Comparison of ENCODE assay signal across 9 mouse cellular contexts in genomic region chr9:39603333-39603845, GRCm38 (mm10). TPM values are rescaled to one million over a fixed set of nuclear protein-coding genes. Genes with fewer than 3 reads are reported as not detected.
A peak's percentile ranks its signal among the peaks of the same experiment; 100 is the strongest.
DNase-seq lines count a peak whose midpoint lies in the region; ATAC-seq and TF ChIP-seq lines count a peak whose summit lies in the region.
"Had no signal": no experiment of that assay in that cellular context is flagged by ENCODE, and none has a peak within 500 bp of the region (broad histone marks: within the 10 kb centered on the region; RNA-seq: fewer than 3 reads in every experiment).

No protein-coding gene starts in this region.

- under 1% methylated on average over 9 of the region's 9 CpGs for WGBS in forebrain, postnatal 0 days
- 2% methylated on average over 9 of the region's 9 CpGs for WGBS in limb, embryonic 14.5 days
- under 1% methylated on average over 9 of the region's 9 CpGs for WGBS in stomach, embryonic 14.5 days

- 0 out of 2 replicates have a peak overlapping the region, but pooled peaks have one; percentile 18 for H3K27ac ChIP-seq in layer of hippocampus, adult 2 months
- no peak overlapping the region for H3K27ac ChIP-seq in cortical plate, adult 2 months (ENCODE audit: insufficient read depth, low read length)
- peak overlapping the region; percentile 54 for H3K27ac ChIP-seq in forebrain, postnatal 0 days (ENCODE audit: low read depth, low read length)
- peak overlapping the region; percentile 71; the same call in 1 of the 2 replicates for H3K27ac ChIP-seq in limb, embryonic 14.5 days (replicated peaks; ENCODE audit: low read depth, low read length)
- H3K27ac ChIP-seq in stomach, embryonic 14.5 days (ENCODE audit: low read length), result peak overlapping the region; percentile 1; the same call in 1 of the 2 replicates

- H3K4me1 ChIP-seq in cortical plate, adult 2 months (ENCODE audit: control insufficient read depth, insufficient read depth, low read length), result peaks cover 2% of the 10 kb centered on the region; the same call in 1 of the 2 replicates
- H3K4me1 ChIP-seq in forebrain, postnatal 0 days (ENCODE audit: insufficient read depth), result no peaks in the 10 kb centered on the region
- H3K4me1 ChIP-seq in limb, embryonic 14.5 days (ENCODE audit: control insufficient read depth, insufficient read depth, low read length), result no peaks in the 10 kb centered on the region
- H3K4me1 ChIP-seq in stomach, embryonic 14.5 days (ENCODE audit: control insufficient read depth, insufficient read depth, low read length), result no peaks in the 10 kb centered on the region; the same call in 1 of the 2 replicates

- no peak for TF ChIP-seq POLR2A in cortical plate, adult 2 months (IDR thresholded peaks at IDR 0.05; ENCODE audit: extremely low read depth, insufficient read depth, low read length)
- TF ChIP-seq POLR2A in limb, embryonic 14.5 days (IDR thresholded peaks at IDR 0.05; ENCODE audit: borderline replicate concordance, extremely low read depth, insufficient read depth, insufficient read length), result no peak

- peak; percentile 47; the same call in 1 of the 2 replicates for ATAC-seq in forebrain, postnatal 0 days
- peak; percentile 83 for ATAC-seq in limb, embryonic 14.5 days (ENCODE audit: low FRiP score, low read depth)
- peak; percentile 66 for ATAC-seq in stomach, embryonic 14.5 days (ENCODE audit: insufficient number of reproducible peaks, insufficient read depth, low FRiP score, low read depth)
- no peak for ATAC-seq in monocyte, adult 5-6 weeks (replicated peaks; ENCODE audit: insufficient number of reproducible peaks, low FRiP score, low TSS enrichment, poor library complexity, severe bottlenecking)

- H3K27me3 ChIP-seq in forebrain, postnatal 0 days (ENCODE audit: insufficient read depth, low read length), result no peaks in the 10 kb centered on the region
- no peaks in the 10 kb centered on the region for H3K27me3 ChIP-seq in limb, embryonic 14.5 days (ENCODE audit: control insufficient read depth, insufficient read depth, low read length)
- H3K27me3 ChIP-seq in stomach, embryonic 14.5 days (ENCODE audit: control insufficient read depth, insufficient read depth, low read length), result no peaks in the 10 kb centered on the region

- H3K36me3 ChIP-seq in forebrain, postnatal 0 days (ENCODE audit: insufficient read depth), result no peaks in the 10 kb centered on the region
- H3K36me3 ChIP-seq in limb, embryonic 14.5 days (ENCODE audit: control insufficient read depth, insufficient read depth, low read length), result 0 out of 2 replicates have a peak, but pooled peaks cover 3% of the 10 kb centered on the region
- H3K36me3 ChIP-seq in stomach, embryonic 14.5 days (ENCODE audit: control insufficient read depth, insufficient read depth, low read length), result no peaks in the 10 kb centered on the region

- no peak for TF ChIP-seq CTCF in layer of hippocampus, adult 2 months (conservative IDR thresholded peaks at IDR 0.05)
- TF ChIP-seq CTCF in cortical plate, adult 2 months (IDR thresholded peaks at IDR 0.05; ENCODE audit: extremely low read depth, insufficient read depth, low read length), result no peak
- TF ChIP-seq CTCF in forebrain, postnatal 0 days (IDR thresholded peaks at IDR 0.05; ENCODE audit: low read depth), result 0 out of 2 replicates have a peak, but pooled peaks have one; percentile 9

- H3K4me3 ChIP-seq in layer of hippocampus, adult 2 months, result peak overlapping the region; percentile 43
- peak overlapping the region; percentile 36 for H3K4me3 ChIP-seq in cortical plate, adult 2 months (ENCODE audit: insufficient read depth, low read length)
- peak overlapping the region; percentile 36 for H3K4me3 ChIP-seq in forebrain, postnatal 0 days (ENCODE audit: low read depth, low read length)
- peak overlapping the region; percentile 41 for H3K4me3 ChIP-seq in limb, embryonic 14.5 days (replicated peaks; ENCODE audit: low read length)
- peak overlapping the region; percentile 35 for H3K4me3 ChIP-seq in stomach, embryonic 14.5 days (ENCODE audit: low read depth, low read length)

- H3K9me3 ChIP-seq in forebrain, postnatal 0 days (ENCODE audit: low read length), result no peaks in the 10 kb centered on the region
- H3K9me3 ChIP-seq in limb, embryonic 14.5 days (ENCODE audit: control insufficient read depth, low read length), result no peaks in the 10 kb centered on the region
- no peaks in the 10 kb centered on the region for H3K9me3 ChIP-seq in stomach, embryonic 14.5 days (ENCODE audit: control insufficient read depth, low read depth, low read length)

- H3K9ac ChIP-seq in forebrain, postnatal 0 days, result peak overlapping the region; percentile 51
- peak overlapping the region; percentile 48 for H3K9ac ChIP-seq in limb, embryonic 14.5 days (ENCODE audit: low read depth, low read length, severe bottlenecking)
- H3K9ac ChIP-seq in stomach, embryonic 14.5 days (replicated peaks; ENCODE audit: low read depth, low read length), result no peak overlapping the region

- H3K4me2 ChIP-seq in forebrain, postnatal 0 days (ENCODE audit: low read depth), result peak overlapping the region; percentile 68
- peak overlapping the region; percentile 63 for H3K4me2 ChIP-seq in limb, embryonic 14.5 days (replicated peaks; ENCODE audit: low read depth, low read length, severe bottlenecking)
- H3K4me2 ChIP-seq in stomach, embryonic 14.5 days (replicated peaks; ENCODE audit: low read depth, low read length), result peak overlapping the region; percentile 59

- DNase-seq in layer of hippocampus, adult 2 months (ENCODE audit: low spot score in 2 of 2), result no peak
- DNase-seq in layer of hippocampus, adult 9-11 months, result no peak
- peak; percentile 22 for DNase-seq in forebrain, postnatal 0 days
- DNase-seq in limb, embryonic 14.5 days (ENCODE audit: low spot score), result peak; percentile 80
- no peak for DNase-seq in MN1 (ENCODE audit: low spot score)

RNA-seq across cellular contexts. Expression of gene AW551984, which starts 0.8 kb away (rescaled TPM):
- 1 to 10 TPM; 3.3 to 4.1 TPM for total RNA-seq in layer of hippocampus, adult 2 months (2021)
- polyA plus RNA-seq in cortical plate, adult 2 months (2012; rRNA removed), result 1.7 and 2.0 TPM in 2 replicates
- total RNA-seq in forebrain, postnatal 0 days (2014; rRNA removed), result 103 and 219 TPM in 2 replicates
- polyA plus RNA-seq in forebrain, postnatal 0 days (2015; fragmentation: Nextera tagmentation; extraction: Ambion mirVana), result 46.3 and 98.8 TPM in 2 replicates
- polyA plus RNA-seq in limb, embryonic 14.5 days (2012; rRNA removed), result 66.5 and 75.3 TPM in 2 replicates
- polyA plus RNA-seq in limb, embryonic 14.5 days (2014; fragmentation: Nextera tagmentation; extraction: Ambion mirVana), result 91.0 and 103 TPM in 2 replicates
- polyA plus RNA-seq in stomach, embryonic 14.5 days (2014; fragmentation: Nextera tagmentation; extraction: Ambion mirVana), result 34.6 and 39.9 TPM in 2 replicates
- total RNA-seq in monocyte, adult 5-6 weeks (2017), result not detected in 3 replicates

RNA-seq across cellular contexts. Expression of gene Olfr148, which starts 7.1 kb away (rescaled TPM):
- total RNA-seq in layer of hippocampus, adult 2 months (2021), result not detected
- not detected in 2 replicates for polyA plus RNA-seq in cortical plate, adult 2 months (2012; rRNA removed)
- total RNA-seq in forebrain, postnatal 0 days (2014; rRNA removed), result not detected in 2 replicates
- not detected in 2 replicates for polyA plus RNA-seq in forebrain, postnatal 0 days (2015; fragmentation: Nextera tagmentation; extraction: Ambion mirVana)
- not detected in 2 replicates for polyA plus RNA-seq in limb, embryonic 14.5 days (2012; rRNA removed)
- not detected in 2 replicates for polyA plus RNA-seq in limb, embryonic 14.5 days (2014; fragmentation: Nextera tagmentation; extraction: Ambion mirVana)
- polyA plus RNA-seq in stomach, embryonic 14.5 days (2014; fragmentation: Nextera tagmentation; extraction: Ambion mirVana), result not detected in 2 replicates
- total RNA-seq in monocyte, adult 5-6 weeks (2017), result not detected in 3 replicates
- total RNA-seq: left cerebral cortex, postnatal 10 days had no signal

RNA-seq across cellular contexts. Expression of gene Olfr960, which starts 17.8 kb away (rescaled TPM):
- total RNA-seq in layer of hippocampus, adult 2 months (2021), result not detected
- not detected in 2 replicates for polyA plus RNA-seq in cortical plate, adult 2 months (2012; rRNA removed)
- not detected in 2 replicates for total RNA-seq in forebrain, postnatal 0 days (2014; rRNA removed)
- polyA plus RNA-seq in forebrain, postnatal 0 days (2015; fragmentation: Nextera tagmentation; extraction: Ambion mirVana), result not detected in 2 replicates
- 0.10 TPM in 1 of 2 replicates, not detected in the other for polyA plus RNA-seq in limb, embryonic 14.5 days (2012; rRNA removed)
- polyA plus RNA-seq in limb, embryonic 14.5 days (2014; fragmentation: Nextera tagmentation; extraction: Ambion mirVana), result not detected in 2 replicates
- polyA plus RNA-seq in stomach, embryonic 14.5 days (2014; fragmentation: Nextera tagmentation; extraction: Ambion mirVana), result not detected in 2 replicates
- not detected in 3 replicates for total RNA-seq in monocyte, adult 5-6 weeks (2017)
- total RNA-seq: left cerebral cortex, postnatal 10 days had no signal

RNA-seq across cellular contexts. Expression of gene Olfr959, which starts 28.0 kb away (rescaled TPM):
- total RNA-seq in layer of hippocampus, adult 2 months (2021), result not detected
- not detected in 2 replicates for polyA plus RNA-seq in cortical plate, adult 2 months (2012; rRNA removed)
- not detected in 2 replicates for total RNA-seq in forebrain, postnatal 0 days (2014; rRNA removed)
- not detected in 2 replicates for polyA plus RNA-seq in forebrain, postnatal 0 days (2015; fragmentation: Nextera tagmentation; extraction: Ambion mirVana)
- polyA plus RNA-seq in limb, embryonic 14.5 days (2012; rRNA removed), result not detected in 2 replicates
- polyA plus RNA-seq in limb, embryonic 14.5 days (2014; fragmentation: Nextera tagmentation; extraction: Ambion mirVana), result not detected in 2 replicates
- polyA plus RNA-seq in stomach, embryonic 14.5 days (2014; fragmentation: Nextera tagmentation; extraction: Ambion mirVana), result not detected in 2 replicates
- total RNA-seq in monocyte, adult 5-6 weeks (2017), result not detected in 3 replicates
- total RNA-seq: left cerebral cortex, postnatal 10 days had no signal

RNA-seq across cellular contexts. Expression of gene Olfr961, which starts 41.5 kb away (rescaled TPM):
- total RNA-seq in layer of hippocampus, adult 2 months (2021), result not detected
- polyA plus RNA-seq in cortical plate, adult 2 months (2012; rRNA removed), result not detected in 2 replicates
- total RNA-seq in forebrain, postnatal 0 days (2014; rRNA removed), result not detected in 2 replicates
- polyA plus RNA-seq in forebrain, postnatal 0 days (2015; fragmentation: Nextera tagmentation; extraction: Ambion mirVana), result not detected in 2 replicates
- polyA plus RNA-seq in limb, embryonic 14.5 days (2012; rRNA removed), result not detected in 2 replicates
- polyA plus RNA-seq in limb, embryonic 14.5 days (2014; fragmentation: Nextera tagmentation; extraction: Ambion mirVana), result not detected in 2 replicates
- not detected in 2 replicates for polyA plus RNA-seq in stomach, embryonic 14.5 days (2014; fragmentation: Nextera tagmentation; extraction: Ambion mirVana)
- not detected in 3 replicates for total RNA-seq in monocyte, adult 5-6 weeks (2017)
- total RNA-seq: left cerebral cortex, postnatal 10 days had no signal

Comparison
In these comparisons a context has a peak if more than half of its experiments do, and no peak if none do; other contexts are left out.
1. DNase-seq: peak in forebrain, postnatal 0 days (single experiment) and limb, embryonic 14.5 days (single experiment); none in layer of hippocampus, adult 2 months (0 of 2), layer of hippocampus, adult 9-11 months (single experiment) and MN1 (single experiment).
2. RNA of gene AW551984, which starts 0.8 kb away (polyA plus RNA-seq): 66.5 to 103 TPM in limb, embryonic 14.5 days, 46.3 to 98.8 TPM in forebrain, postnatal 0 days and 34.6 to 39.9 TPM in stomach, embryonic 14.5 days; 1.7 to 2.0 TPM in cortical plate, adult 2 months; every median in the first group is over 10 times any median in the second.
3. Peak in every context shown above with its lines, with median percentiles within 50 percentile points of each other: H3K4me3 ChIP-seq and H3K4me2 ChIP-seq.